Comparison of ENCODE assay signal across 31 mouse cellular contexts in genomic region chr5:30152413-30152812, GRCm38 (mm10). TPM values are rescaled to one million over a fixed set of nuclear protein-coding genes. Genes with fewer than 3 reads are reported as not detected.
DNase-seq lines count a peak whose midpoint lies in the region; ATAC-seq and TF ChIP-seq lines count a peak whose summit lies in the region.
"Had no signal": no experiment of that assay in that cellular context is flagged by ENCODE, and none has a peak within 500 bp of the region (broad histone marks: within the 10 kb centered on the region; RNA-seq: fewer than 3 reads in every experiment).

No protein-coding gene starts in this region.

- ATAC-seq in intestine, embryonic 16.5 days, result no peak
- ATAC-seq in intestine, embryonic 15.5 days, result no peak
- ATAC-seq in kidney, embryonic 16.5 days (ENCODE audit: low FRiP score, low TSS enrichment), result no peak
- no peak for ATAC-seq in intestine, postnatal 0 days
- ATAC-seq: forebrain, postnatal 0 days; inflammation-experienced regulatory T-cells, adult 6 months; midbrain, embryonic 13.5 days had no signal

- TF ChIP-seq POLR2A in heart, adult 2 months (IDR thresholded peaks at IDR 0.05; ENCODE audit: insufficient read depth, low read depth, low read length), result no peak

- peak overlapping the region; percentile 8 for H3K4me3 ChIP-seq in heart, adult 2 months
- H3K4me3 ChIP-seq in intestine, embryonic 16.5 days (ENCODE audit: low read length), result no peak overlapping the region
- H3K4me3 ChIP-seq in intestine, embryonic 15.5 days (replicated peaks), result no peak overlapping the region
- H3K4me3 ChIP-seq in kidney, embryonic 16.5 days (ENCODE audit: low read length), result no peak overlapping the region
- no peak overlapping the region for H3K4me3 ChIP-seq in intestine, postnatal 0 days (ENCODE audit: low read depth, low read length)
- H3K4me3 ChIP-seq: embryonic facial prominence, embryonic 12.5 days; layer of hippocampus, adult 2 months; limb, embryonic 10.5 days; megakaryocyte, embryonic 14.5 days; midbrain, embryonic 13.5 days had no signal

- H3K79me2 ChIP-seq in heart, adult 2 months (replicated peaks; ENCODE audit: control insufficient read depth, insufficient read depth, low read length), result peaks cover 6% of the 10 kb centered on the region; the same call in 1 of the 2 replicates

- no peak; the same call in 1 of the 2 replicates for TF ChIP-seq CTCF in heart, adult 2 months (IDR thresholded peaks at IDR 0.05)
- TF ChIP-seq CTCF in intestine, postnatal 0 days (IDR thresholded peaks at IDR 0.05; ENCODE audit: low read depth), result no peak

- H3K36me3 ChIP-seq in heart, adult 2 months (ENCODE audit: control insufficient read depth, insufficient read depth, low read length), result peaks cover 29% of the 10 kb centered on the region
- no peaks in the 10 kb centered on the region for H3K36me3 ChIP-seq in intestine, embryonic 16.5 days (ENCODE audit: control insufficient read depth, insufficient read depth, low read length)
- H3K36me3 ChIP-seq in intestine, embryonic 15.5 days, result 0 out of 2 replicates have a peak, but pooled peaks cover 3% of the 10 kb centered on the region
- H3K36me3 ChIP-seq in kidney, embryonic 16.5 days (ENCODE audit: insufficient read depth, low read length), result no peaks in the 10 kb centered on the region
- H3K36me3 ChIP-seq in intestine, postnatal 0 days (ENCODE audit: control insufficient read depth, insufficient read depth), result peaks cover 18% of the 10 kb centered on the region; the same call in 1 of the 2 replicates
- H3K36me3 ChIP-seq: embryonic facial prominence, embryonic 12.5 days had no signal

- TF ChIP-seq EP300 in heart, adult 2 months (IDR thresholded peaks at IDR 0.05; ENCODE audit: insufficient read depth, low read depth, low read length), result no peak

- H3K4me1 ChIP-seq in heart, adult 2 months (ENCODE audit: control insufficient read depth, insufficient read depth, low read length), result peaks cover 4% of the 10 kb centered on the region
- peaks cover 8% of the 10 kb centered on the region for H3K4me1 ChIP-seq in intestine, embryonic 16.5 days (ENCODE audit: control insufficient read depth, insufficient read depth, low read length)
- H3K4me1 ChIP-seq in intestine, embryonic 15.5 days (replicated peaks), result 0 out of 2 replicates have a peak, but pooled peaks cover 7% of the 10 kb centered on the region
- peaks cover 15% of the 10 kb centered on the region; the same call in 1 of the 2 replicates for H3K4me1 ChIP-seq in kidney, embryonic 16.5 days (ENCODE audit: insufficient read depth, low read length)
- 0 out of 2 replicates have a peak, but pooled peaks cover 3% of the 10 kb centered on the region for H3K4me1 ChIP-seq in intestine, postnatal 0 days (replicated peaks; ENCODE audit: control insufficient read depth, insufficient read depth, low read length)

- H3K9me3 ChIP-seq in intestine, embryonic 16.5 days (ENCODE audit: control insufficient read depth, low read length), result no peaks in the 10 kb centered on the region
- H3K9me3 ChIP-seq in intestine, embryonic 15.5 days, result no peaks in the 10 kb centered on the region
- H3K9me3 ChIP-seq in kidney, embryonic 16.5 days (ENCODE audit: low read length), result no peaks in the 10 kb centered on the region
- H3K9me3 ChIP-seq in intestine, postnatal 0 days (ENCODE audit: control insufficient read depth), result no peaks in the 10 kb centered on the region
- H3K9me3 ChIP-seq: embryonic facial prominence, embryonic 12.5 days; limb, embryonic 10.5 days; megakaryocyte, embryonic 14.5 days; midbrain, embryonic 13.5 days had no signal

- H3K27me3 ChIP-seq in heart, adult 2 months (ENCODE audit: control insufficient read depth, insufficient read depth, low read length), result no peaks in the 10 kb centered on the region
- H3K27me3 ChIP-seq in intestine, embryonic 16.5 days (replicated peaks; ENCODE audit: control insufficient read depth, insufficient read depth, low read length), result no peaks in the 10 kb centered on the region
- no peaks in the 10 kb centered on the region for H3K27me3 ChIP-seq in intestine, embryonic 15.5 days (replicated peaks)
- H3K27me3 ChIP-seq in kidney, embryonic 16.5 days (ENCODE audit: insufficient read depth, low read length), result no peaks in the 10 kb centered on the region
- no peaks in the 10 kb centered on the region for H3K27me3 ChIP-seq in intestine, postnatal 0 days (replicated peaks; ENCODE audit: control insufficient read depth, insufficient read depth, low read length)
- H3K27me3 ChIP-seq: embryonic facial prominence, embryonic 12.5 days; megakaryocyte, embryonic 14.5 days; midbrain, embryonic 13.5 days had no signal

- H3K9ac ChIP-seq in heart, adult 2 months (ENCODE audit: low read depth, low read length), result no peak overlapping the region
- H3K9ac ChIP-seq in intestine, embryonic 16.5 days (ENCODE audit: low read depth, low read length), result no peak overlapping the region
- no peak overlapping the region for H3K9ac ChIP-seq in intestine, embryonic 15.5 days
- no peak overlapping the region for H3K9ac ChIP-seq in kidney, embryonic 16.5 days (replicated peaks; ENCODE audit: low read length)
- no peak overlapping the region for H3K9ac ChIP-seq in intestine, postnatal 0 days (ENCODE audit: low read depth, low read length)
- H3K9ac ChIP-seq: embryonic facial prominence, embryonic 12.5 days; forebrain, postnatal 0 days; hindbrain, embryonic 14.5 days; lung, embryonic 14.5 days; midbrain, embryonic 13.5 days had no signal

- 27% methylated on average over 1 of the region's 1 CpGs for WGBS in heart, adult 2 months
- WGBS in intestine, embryonic 16.5 days, result 61% methylated on average over 1 of the region's 1 CpGs
- WGBS in intestine, embryonic 15.5 days, result 69% methylated on average over 1 of the region's 1 CpGs
- WGBS in kidney, embryonic 16.5 days, result 84% methylated on average over 1 of the region's 1 CpGs
- 36% methylated on average over 1 of the region's 1 CpGs for WGBS in intestine, postnatal 0 days

- intact Hi-C loops in heart, adult 2 months (cut with DNase I), result no loop called here

- no peak for DNase-seq in heart, adult 2 months
- no peak for DNase-seq in heart, adult 8-10 months (ENCODE audit: low spot score)
- DNase-seq in kidney, postnatal 25 days, result peak; percentile 21 to 55
- DNase-seq in c-Kit-positive CD71-positive TER-119-positive erythroid progenitor cells, embryonic 14.5 days (ENCODE audit: low spot score), result no peak
- DNase-seq: cerebellum, adult 2 months; cerebellum, postnatal 25 days; forebrain, postnatal 0 days; gastrocnemius, postnatal 25 days; lung, embryonic 14.5 days; thymus, adult 2 months; thymus, postnatal 4 days had no signal

- no peak overlapping the region for H3K4me2 ChIP-seq in intestine, embryonic 16.5 days (ENCODE audit: low read depth, low read length)
- no peak overlapping the region for H3K4me2 ChIP-seq in intestine, embryonic 15.5 days (replicated peaks)
- no peak overlapping the region for H3K4me2 ChIP-seq in kidney, embryonic 16.5 days (replicated peaks; ENCODE audit: low read depth, low read length)
- peak overlapping the region; percentile 43; the same call in 1 of the 2 replicates for H3K4me2 ChIP-seq in intestine, postnatal 0 days (replicated peaks; ENCODE audit: low read depth)
- H3K4me2 ChIP-seq: embryonic facial prominence, embryonic 12.5 days; lung, embryonic 14.5 days; midbrain, embryonic 13.5 days had no signal

- peak overlapping the region; percentile 98 for H3K27ac ChIP-seq in heart, adult 2 months
- peak overlapping the region; percentile 73 for H3K27ac ChIP-seq in intestine, embryonic 16.5 days (ENCODE audit: low read length)
- no peak overlapping the region for H3K27ac ChIP-seq in intestine, embryonic 15.5 days
- no peak overlapping the region for H3K27ac ChIP-seq in kidney, embryonic 16.5 days (ENCODE audit: low read length)
- H3K27ac ChIP-seq in intestine, postnatal 0 days (ENCODE audit: low read depth, low read length), result peak overlapping the region; percentile 55; the same call in 1 of the 2 replicates
- H3K27ac ChIP-seq: embryonic facial prominence, embryonic 12.5 days; hindbrain, embryonic 14.5 days; layer of hippocampus, adult 2 months; limb, embryonic 10.5 days; midbrain, embryonic 13.5 days had no signal

RNA-seq across cellular contexts. Expression of gene Hadha, which starts 2.5 kb away (rescaled TPM):
- total RNA-seq in heart, adult 2 months (2021), result 1,000 to 10,000 TPM; 1,174 to 1,333 TPM
- polyA plus RNA-seq in heart, adult 2 months (2012; rRNA removed), result 367 and 592 TPM in 2 replicates
- total RNA-seq in heart, adult 8-10 months (2022), result 1,000 to 10,000 TPM; 1,298 to 1,376 (median 1,346) TPM
- polyA plus RNA-seq in intestine, embryonic 16.5 days (2015; fragmentation: Nextera tagmentation; extraction: Ambion mirVana), result 232 and 255 TPM in 2 replicates
- polyA plus RNA-seq in intestine, embryonic 15.5 days (2015; fragmentation: Nextera tagmentation; extraction: Ambion mirVana), result 178 and 193 TPM in 2 replicates
- 170 and 179 TPM in 2 replicates for polyA plus RNA-seq in kidney, embryonic 16.5 days (2015; fragmentation: Nextera tagmentation; extraction: Ambion mirVana)
- polyA plus RNA-seq in intestine, postnatal 0 days (2015; fragmentation: Nextera tagmentation; extraction: Ambion mirVana), result 301 and 307 TPM in 2 replicates

RNA-seq across cellular contexts. Expression of gene Hadhb, which starts 2.6 kb away (rescaled TPM):
- 1,000 to 10,000 TPM; 1,981 to 2,338 TPM for total RNA-seq in heart, adult 2 months (2021)
- polyA plus RNA-seq in heart, adult 2 months (2012; rRNA removed), result 1,187 and 1,731 TPM in 2 replicates
- 1,000 to 10,000 TPM; 2,312 to 2,801 (median 2,464) TPM for total RNA-seq in heart, adult 8-10 months (2022)
- 340 and 367 TPM in 2 replicates for polyA plus RNA-seq in intestine, embryonic 16.5 days (2015; fragmentation: Nextera tagmentation; extraction: Ambion mirVana)
- polyA plus RNA-seq in intestine, embryonic 15.5 days (2015; fragmentation: Nextera tagmentation; extraction: Ambion mirVana), result 246 and 269 TPM in 2 replicates
- 169 and 194 TPM in 2 replicates for polyA plus RNA-seq in kidney, embryonic 16.5 days (2015; fragmentation: Nextera tagmentation; extraction: Ambion mirVana)
- polyA plus RNA-seq in intestine, postnatal 0 days (2015; fragmentation: Nextera tagmentation; extraction: Ambion mirVana), result 392 and 420 TPM in 2 replicates

RNA-seq across cellular contexts. Expression of gene 3110082J24Rik, which starts 46.5 kb away (rescaled TPM):
- not detected for total RNA-seq in heart, adult 2 months (2021)
- polyA plus RNA-seq in heart, adult 2 months (2012; rRNA removed), result not detected in 2 replicates
- total RNA-seq in heart, adult 8-10 months (2022), result not detected
- polyA plus RNA-seq in intestine, embryonic 16.5 days (2015; fragmentation: Nextera tagmentation; extraction: Ambion mirVana), result not detected in 2 replicates
- polyA plus RNA-seq in intestine, embryonic 15.5 days (2015; fragmentation: Nextera tagmentation; extraction: Ambion mirVana), result not detected in 2 replicates
- polyA plus RNA-seq in kidney, embryonic 16.5 days (2015; fragmentation: Nextera tagmentation; extraction: Ambion mirVana), result not detected in 2 replicates
- polyA plus RNA-seq in intestine, postnatal 0 days (2015; fragmentation: Nextera tagmentation; extraction: Ambion mirVana), result not detected in 2 replicates
- total RNA-seq: adrenal gland, postnatal 4 days; ES-E14; gastrocnemius, postnatal 25 days; heart, postnatal 14 days; monocyte, adult 5-6 weeks; neutrophil, adult 5-6 weeks had no signal
- polyA plus RNA-seq: inflammation-experienced regulatory T-cells, adult 6 months; limb, embryonic 10.5 days; liver, embryonic 11.5 days; lung, embryonic 14.5 days; stomach, postnatal 0 days; thymus, adult 2 months had no signal

RNA-seq across cellular contexts. Expression of gene Garem2, which starts 47.5 kb away (rescaled TPM):
- total RNA-seq in heart, adult 2 months (2021), result under 1 TPM; 0.07 to 0.13 TPM
- 0.23 and 0.44 TPM in 2 replicates for polyA plus RNA-seq in heart, adult 2 months (2012; rRNA removed)
- total RNA-seq in heart, adult 8-10 months (2022), result under 1 TPM in 2 of 4 experiments, not detected in 2; 0.08 to 0.19 TPM
- polyA plus RNA-seq in intestine, embryonic 16.5 days (2015; fragmentation: Nextera tagmentation; extraction: Ambion mirVana), result 0.40 and 0.56 TPM in 2 replicates
- 0.53 and 0.57 TPM in 2 replicates for polyA plus RNA-seq in intestine, embryonic 15.5 days (2015; fragmentation: Nextera tagmentation; extraction: Ambion mirVana)
- 0.52 and 0.75 TPM in 2 replicates for polyA plus RNA-seq in kidney, embryonic 16.5 days (2015; fragmentation: Nextera tagmentation; extraction: Ambion mirVana)
- 0.20 TPM in 2 replicates for polyA plus RNA-seq in intestine, postnatal 0 days (2015; fragmentation: Nextera tagmentation; extraction: Ambion mirVana)
- total RNA-seq: gastrocnemius, postnatal 25 days; monocyte, adult 5-6 weeks; neutrophil, adult 5-6 weeks had no signal
- polyA plus RNA-seq: inflammation-experienced regulatory T-cells, adult 6 months had no signal

RNA-seq across cellular contexts. Expression of gene Adgrf3, which starts 53.1 kb away (rescaled TPM):
- total RNA-seq in heart, adult 2 months (2021), result under 1 TPM in 1 of 2 experiments, not detected in 1; 0.20 TPM
- 0.12 and 0.20 TPM in 2 replicates for polyA plus RNA-seq in heart, adult 2 months (2012; rRNA removed)
- under 1 TPM in 1 of 4 experiments, not detected in 3; 0.57 TPM for total RNA-seq in heart, adult 8-10 months (2022)
- polyA plus RNA-seq in intestine, embryonic 16.5 days (2015; fragmentation: Nextera tagmentation; extraction: Ambion mirVana), result 0.15 and 0.29 TPM in 2 replicates
- polyA plus RNA-seq in intestine, embryonic 15.5 days (2015; fragmentation: Nextera tagmentation; extraction: Ambion mirVana), result 0.19 and 0.38 TPM in 2 replicates
- polyA plus RNA-seq in kidney, embryonic 16.5 days (2015; fragmentation: Nextera tagmentation; extraction: Ambion mirVana), result 0.15 and 0.40 TPM in 2 replicates
- polyA plus RNA-seq in intestine, postnatal 0 days (2015; fragmentation: Nextera tagmentation; extraction: Ambion mirVana), result 0.07 TPM in 1 of 2 replicates, not detected in the other
- total RNA-seq: forebrain, postnatal 0 days; gastrocnemius, postnatal 25 days; layer of hippocampus, adult 2 months; layer of hippocampus, postnatal 25 days; monocyte, adult 5-6 weeks; neutrophil, adult 5-6 weeks had no signal
- polyA plus RNA-seq: cerebellum, adult 2 months; forebrain, embryonic 11.5 days; forebrain, postnatal 0 days; hindbrain, embryonic 14.5 days; limb, embryonic 10.5 days; liver, embryonic 11.5 days; midbrain, embryonic 13.5 days had no signal

Comparison
In these comparisons a context has a peak if more than half of its experiments do, and no peak if none do; other contexts are left out.
1. H3K27ac ChIP-seq: peak in heart, adult 2 months (single experiment), intestine, embryonic 16.5 days (single experiment) and intestine, postnatal 0 days (single experiment); none in intestine, embryonic 15.5 days (single experiment) and kidney, embryonic 16.5 days (single experiment).
2. DNase-seq: peak in kidney, postnatal 25 days (2 of 2); none in heart, adult 2 months (0 of 2), heart, adult 8-10 months (single experiment) and c-Kit-positive CD71-positive TER-119-positive erythroid progenitor cells, embryonic 14.5 days (single experiment).